Mouse (Mus musculus): ENCODE data around the gene Myl9. TPM values are rescaled to one million over a fixed set of nuclear protein-coding genes. Genes with fewer than 3 reads are reported as not detected.

Gene Myl9
- polyA plus RNA-seq, 1 experiment from 2014 or later: 40.5 TPM

GRCm38 (mm10) chr2:156767108-156767507, 8.1 kb upstream of the Myl9 start:
- H3K4me3 ChIP-seq (ENCODE audit: low read depth, low read length): no peak overlapping the region
- WGBS: 74% methylated on average over 5 of the region's 5 CpGs
- no peaks in the 10 kb centered on the region for H3K4me1 ChIP-seq (ENCODE audit: control insufficient read depth, insufficient read depth, low read length)
- peaks cover 30% of the 10 kb centered on the region for H3K36me3 ChIP-seq (ENCODE audit: control insufficient read depth, insufficient read depth, low read length)
- H3K27ac ChIP-seq (ENCODE audit: low read depth, low read length): no peak overlapping the region
- DNase-seq (ENCODE audit: low spot score) (no peak), ATAC-seq (no peak)
- no peaks in the 10 kb centered on the region for H3K9me3 ChIP-seq (replicated peaks; ENCODE audit: control insufficient read depth, low read length)
- H3K27me3 ChIP-seq (replicated peaks; ENCODE audit: control insufficient read depth, insufficient read depth, low read length): no peaks in the 10 kb centered on the region
- no peak overlapping the region for H3K4me2 ChIP-seq (ENCODE audit: low read length)
- H3K9ac ChIP-seq (ENCODE audit: low read length): no peak overlapping the region

- Histone ChIP-seq H3K4me3 (ENCODE audit: low read depth, low read length) (no peak overlapping the region), H3K9me3 (replicated peaks; ENCODE audit: control insufficient read depth, low read length) (no peaks in the 10 kb centered on the region), H3K27me3 (replicated peaks; ENCODE audit: control insufficient read depth, insufficient read depth, low read length) (no peaks in the 10 kb centered on the region), H3K4me2 (ENCODE audit: low read length) (no peak overlapping the region), H3K4me1 (ENCODE audit: control insufficient read depth, insufficient read depth, low read length) (no peaks in the 10 kb centered on the region), H3K9ac (ENCODE audit: low read length) (no peak overlapping the region), H3K27ac (ENCODE audit: low read depth, low read length) (no peak overlapping the region), H3K36me3 (ENCODE audit: control insufficient read depth, insufficient read depth, low read length) (peaks cover 8% of the 10 kb centered on the region)
- ATAC-seq (no peak), DNase-seq (ENCODE audit: low spot score) (no peak)
- 85% methylated on average over 12 of the region's 12 CpGs for WGBS
These were observed 5.9 kb upstream of the Myl9 start for GRCm38 (mm10) chr2:156769274-156769673.

- Histone ChIP-seq H3K4me1 (ENCODE audit: control insufficient read depth, insufficient read depth, low read length) (peaks cover 13% of the 10 kb centered on the region), H3K4me2 (ENCODE audit: low read length) (no peak overlapping the region), H3K9ac (ENCODE audit: low read length) (no peak overlapping the region), H3K9me3 (replicated peaks; ENCODE audit: control insufficient read depth, low read length) (no peaks in the 10 kb centered on the region), H3K27ac (ENCODE audit: low read depth, low read length) (no peak overlapping the region), H3K4me3 (ENCODE audit: low read depth, low read length) (no peak overlapping the region), H3K36me3 (ENCODE audit: control insufficient read depth, insufficient read depth, low read length) (no peaks in the 10 kb centered on the region), H3K27me3 (replicated peaks; ENCODE audit: control insufficient read depth, insufficient read depth, low read length) (no peaks in the 10 kb centered on the region)
- ATAC-seq: no peak
- DNase-seq (ENCODE audit: low spot score): no peak
These were observed 1.8 kb upstream of the Myl9 start for GRCm38 (mm10) chr2:156773470-156773869.

GRCm38 (mm10) chr2:156774035-156774737, 1.0 kb upstream of the Myl9 start:
- no peaks in the 10 kb centered on the region for H3K27me3 ChIP-seq (replicated peaks; ENCODE audit: control insufficient read depth, insufficient read depth, low read length)
- no peak overlapping the region for H3K4me3 ChIP-seq (ENCODE audit: low read depth, low read length)
- no peak overlapping the region; the same call in 1 of the 2 replicates for H3K27ac ChIP-seq (ENCODE audit: low read depth, low read length)
- H3K4me1 ChIP-seq (ENCODE audit: control insufficient read depth, insufficient read depth, low read length): peaks cover 13% of the 10 kb centered on the region
- H3K9ac ChIP-seq (ENCODE audit: low read length): peak overlapping the region; percentile 52; the same call in 1 of the 2 replicates
- H3K9me3 ChIP-seq (replicated peaks; ENCODE audit: control insufficient read depth, low read length): no peaks in the 10 kb centered on the region
- H3K4me2 ChIP-seq (ENCODE audit: low read length): peak overlapping the region; percentile 60
- ATAC-seq (no peak), DNase-seq (ENCODE audit: low spot score) (no peak)
- WGBS: 78% methylated on average over 13 of the region's 13 CpGs
- H3K36me3 ChIP-seq (ENCODE audit: control insufficient read depth, insufficient read depth, low read length): no peaks in the 10 kb centered on the region

GRCm38 (mm10) chr2:156775455-156776435, 525 bp downstream of the Myl9 start:
- no peak overlapping the region; the same call in 1 of the 2 replicates for H3K27ac ChIP-seq (ENCODE audit: low read depth, low read length)
- 30% methylated on average over 17 of the region's 17 CpGs for WGBS

GRCm38 (mm10) chr2:156776907-156777306, 1.7 kb downstream of the Myl9 start:
- no peaks in the 10 kb centered on the region for H3K36me3 ChIP-seq (ENCODE audit: control insufficient read depth, insufficient read depth, low read length)

More at GRCm38 (mm10) chr2:156775455-156776435, 525 bp downstream of the Myl9 start:
- DNase-seq (ENCODE audit: low spot score): no peak
- Histone ChIP-seq H3K9ac (ENCODE audit: low read length) (peak overlapping the region; percentile 52), H3K36me3 (ENCODE audit: control insufficient read depth, insufficient read depth, low read length) (no peaks in the 10 kb centered on the region), H3K4me2 (ENCODE audit: low read length) (peak overlapping the region; percentile 60), H3K9me3 (replicated peaks; ENCODE audit: control insufficient read depth, low read length) (no peaks in the 10 kb centered on the region), H3K4me3 (ENCODE audit: low read depth, low read length) (peak overlapping the region; percentile 26), H3K27me3 (replicated peaks; ENCODE audit: control insufficient read depth, insufficient read depth, low read length) (no peaks in the 10 kb centered on the region), H3K4me1 (ENCODE audit: control insufficient read depth, insufficient read depth, low read length) (peaks cover 13% of the 10 kb centered on the region)
- ATAC-seq: no peak

GRCm38 (mm10) chr2:156777326-156778004, 2.2 kb downstream of the Myl9 start:
- H3K27ac ChIP-seq (ENCODE audit: low read depth, low read length): no peak overlapping the region

More at GRCm38 (mm10) chr2:156776907-156777306, 1.7 kb downstream of the Myl9 start:
- Histone ChIP-seq H3K4me2 (ENCODE audit: low read length) (no peak overlapping the region), H3K27ac (ENCODE audit: low read depth, low read length) (no peak overlapping the region), H3K9ac (ENCODE audit: low read length) (no peak overlapping the region), H3K9me3 (replicated peaks; ENCODE audit: control insufficient read depth, low read length) (no peaks in the 10 kb centered on the region), H3K4me3 (ENCODE audit: low read depth, low read length) (no peak overlapping the region), H3K27me3 (replicated peaks; ENCODE audit: control insufficient read depth, insufficient read depth, low read length) (no peaks in the 10 kb centered on the region), H3K4me1 (ENCODE audit: control insufficient read depth, insufficient read depth, low read length) (peaks cover 13% of the 10 kb centered on the region)
- ATAC-seq (no peak), DNase-seq (ENCODE audit: low spot score) (no peak)
- WGBS: 82% methylated on average over 2 of the region's 2 CpGs

GRCm38 (mm10) chr2:156778571-156778970, 3.4 kb downstream of the Myl9 start:
- peaks cover 13% of the 10 kb centered on the region for H3K4me1 ChIP-seq (ENCODE audit: control insufficient read depth, insufficient read depth, low read length)
- DNase-seq (ENCODE audit: low spot score): no peak
- H3K4me3 ChIP-seq (ENCODE audit: low read depth, low read length): no peak overlapping the region
- no peaks in the 10 kb centered on the region for H3K27me3 ChIP-seq (replicated peaks; ENCODE audit: control insufficient read depth, insufficient read depth, low read length)
- H3K27ac ChIP-seq (ENCODE audit: low read depth, low read length): no peak overlapping the region
- no peak overlapping the region for H3K4me2 ChIP-seq (ENCODE audit: low read length)
- ATAC-seq: no peak
- no peaks in the 10 kb centered on the region for H3K36me3 ChIP-seq (ENCODE audit: control insufficient read depth, insufficient read depth, low read length)
- WGBS: 93% methylated on average over 8 of the region's 8 CpGs
- H3K9ac ChIP-seq (ENCODE audit: low read length): no peak overlapping the region
- H3K9me3 ChIP-seq (replicated peaks; ENCODE audit: control insufficient read depth, low read length): no peaks in the 10 kb centered on the region

More at GRCm38 (mm10) chr2:156777326-156778004, 2.2 kb downstream of the Myl9 start:
- no peak overlapping the region for H3K9ac ChIP-seq (ENCODE audit: low read length)
- ATAC-seq: no peak
- H3K4me3 ChIP-seq (ENCODE audit: low read depth, low read length): no peak overlapping the region
- peaks cover 13% of the 10 kb centered on the region for H3K4me1 ChIP-seq (ENCODE audit: control insufficient read depth, insufficient read depth, low read length)
- no peak overlapping the region for H3K4me2 ChIP-seq (ENCODE audit: low read length)
- no peaks in the 10 kb centered on the region for H3K27me3 ChIP-seq (replicated peaks; ENCODE audit: control insufficient read depth, insufficient read depth, low read length)
- H3K36me3 ChIP-seq (ENCODE audit: control insufficient read depth, insufficient read depth, low read length): no peaks in the 10 kb centered on the region
- 79% methylated on average over 7 of the region's 7 CpGs for WGBS
- DNase-seq (ENCODE audit: low spot score): no peak
- H3K9me3 ChIP-seq (replicated peaks; ENCODE audit: control insufficient read depth, low read length): no peaks in the 10 kb centered on the region
